Mouse (Mus musculus) right cerebral cortex, adult 2 months (tissue): ENCODE data around the gene Tmem132e.

ENCODE experiments used
- DNase-seq, 2 experiments: peaks; one replicate each; pipeline ENCODE4 v3.0.0; 2021 to 2022; ENCODE audit warnings: low spot score in 2 of 2

Gene Tmem132e

DNA sequence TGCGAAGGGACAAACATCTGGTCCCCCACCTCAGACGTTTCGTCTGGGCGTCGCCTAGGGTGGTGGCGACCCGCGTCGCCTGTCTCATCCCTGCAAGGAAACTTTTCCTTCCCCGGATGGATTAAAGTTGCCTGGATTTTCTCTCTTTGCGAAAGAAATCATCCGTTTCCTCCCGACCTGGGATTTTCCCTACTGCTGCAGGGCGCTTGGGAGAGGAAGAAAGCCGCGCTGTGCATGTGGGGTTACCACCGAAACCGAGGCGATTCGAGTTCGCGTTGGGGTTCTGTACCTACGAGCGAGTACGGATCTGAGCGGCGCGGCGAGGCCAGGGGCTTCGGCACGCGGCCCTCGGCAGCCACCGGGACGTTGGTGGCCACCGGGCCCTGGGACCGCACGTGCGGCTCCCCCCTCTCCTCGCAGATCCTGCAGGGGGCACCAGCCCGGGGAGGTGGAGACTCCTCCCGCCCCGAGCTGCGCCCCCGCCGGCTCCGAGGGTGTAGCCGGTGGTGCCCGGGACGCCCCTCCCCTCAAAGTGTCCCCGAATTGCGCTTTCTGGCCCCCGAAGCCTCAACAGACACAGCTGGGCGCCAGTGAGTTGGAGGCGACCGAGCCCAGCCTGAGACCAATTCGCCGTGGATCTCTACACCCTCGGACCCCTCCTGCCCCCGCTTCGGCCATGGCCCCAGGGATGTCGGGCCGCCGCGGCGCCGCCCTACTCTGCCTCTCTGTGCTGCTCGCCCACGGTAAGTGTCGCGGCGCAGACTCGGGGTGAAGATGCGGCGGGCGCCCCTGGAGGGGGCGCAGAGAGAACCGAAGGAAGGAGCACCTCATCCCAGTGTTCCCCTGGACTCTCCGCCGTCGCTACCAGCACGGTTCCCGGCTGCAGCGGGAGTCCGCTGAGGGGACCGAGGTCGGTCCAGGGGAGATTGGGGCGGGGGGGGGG is at the start of gene Tmem132e:
Tmem132e (plus strand) TSS at position 530 of the 943 bp plus-strand sequence.
- peak in 1 of 2 experiments; percentile 25 for DNase-seq

- no peak for DNase-seq
Observed at GRCm38 (mm10) chr11:82339921-82340401, 48.7 kb upstream of the Tmem132e start.

DNA sequence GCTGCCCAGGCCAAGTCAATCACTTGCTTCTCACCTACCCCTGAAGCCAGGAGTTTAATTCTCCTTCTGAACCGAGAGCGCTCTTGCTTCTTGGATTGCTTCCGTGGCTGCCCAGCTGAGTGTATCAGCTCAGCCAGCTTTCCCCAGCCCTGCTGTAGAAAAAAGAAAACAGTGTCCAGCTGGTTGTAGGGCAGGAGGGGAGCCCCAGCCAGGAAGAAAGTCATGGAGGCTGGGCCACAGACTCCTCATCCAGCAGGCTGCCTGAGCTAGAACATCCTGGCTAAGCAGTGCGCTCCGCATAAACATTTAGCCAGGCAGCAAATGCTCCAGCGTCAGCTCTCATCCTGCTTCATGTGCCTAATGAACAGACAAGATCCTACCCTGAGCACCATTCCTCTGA is 48.3 kb upstream of the Tmem132e start:
- no peak for DNase-seq

- DNase-seq = no peak
Observed at GRCm38 (mm10) chr11:82340900-82341299, 47.8 kb upstream of the Tmem132e start.

DNA sequence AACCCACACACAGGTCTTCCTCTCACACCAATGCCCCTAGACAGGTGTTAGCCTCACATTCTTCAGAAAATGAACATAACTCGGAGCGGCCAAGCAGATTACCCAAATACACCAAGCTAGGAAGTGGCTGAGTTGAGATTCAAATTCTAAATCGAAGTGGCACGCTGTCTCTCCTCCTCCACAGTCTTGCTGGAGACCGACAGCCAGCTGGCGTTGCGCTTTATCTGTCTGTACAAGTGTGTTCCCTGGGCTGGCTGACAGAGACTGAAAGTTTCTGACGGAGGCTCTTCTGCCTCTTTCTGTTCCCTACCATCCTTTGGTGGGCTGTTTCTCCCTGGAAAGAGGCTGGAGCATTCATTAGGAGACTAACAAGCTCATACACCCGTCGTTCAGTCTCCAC is 37.7 kb upstream of the Tmem132e start:
- peak; percentile 45 to 63 for DNase-seq

GRCm38 (mm10) chr11:82370151-82370550 is 18.5 kb upstream of the Tmem132e start:
- DNase-seq = no peak

DNA sequence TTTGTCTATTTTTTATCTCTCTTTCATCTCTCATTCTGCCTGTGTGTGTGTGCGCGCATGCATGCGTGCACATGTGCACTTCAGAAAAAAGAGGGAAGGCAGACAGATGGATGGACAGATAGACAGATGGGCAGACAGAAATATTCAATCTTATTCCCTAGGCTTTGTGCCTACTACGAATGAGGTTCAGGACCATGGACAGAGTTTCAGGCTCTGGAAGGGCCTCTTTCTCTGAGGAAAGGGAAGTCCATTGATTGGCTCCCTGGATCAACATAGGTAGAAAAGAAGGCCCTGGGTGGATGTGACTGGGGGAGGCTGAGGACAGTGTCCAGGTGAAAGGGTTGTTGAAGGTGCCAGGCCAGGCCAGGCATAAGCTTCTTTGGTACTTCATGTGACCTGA is 17.1 kb upstream of the Tmem132e start:
- no peak for DNase-seq

DNA sequence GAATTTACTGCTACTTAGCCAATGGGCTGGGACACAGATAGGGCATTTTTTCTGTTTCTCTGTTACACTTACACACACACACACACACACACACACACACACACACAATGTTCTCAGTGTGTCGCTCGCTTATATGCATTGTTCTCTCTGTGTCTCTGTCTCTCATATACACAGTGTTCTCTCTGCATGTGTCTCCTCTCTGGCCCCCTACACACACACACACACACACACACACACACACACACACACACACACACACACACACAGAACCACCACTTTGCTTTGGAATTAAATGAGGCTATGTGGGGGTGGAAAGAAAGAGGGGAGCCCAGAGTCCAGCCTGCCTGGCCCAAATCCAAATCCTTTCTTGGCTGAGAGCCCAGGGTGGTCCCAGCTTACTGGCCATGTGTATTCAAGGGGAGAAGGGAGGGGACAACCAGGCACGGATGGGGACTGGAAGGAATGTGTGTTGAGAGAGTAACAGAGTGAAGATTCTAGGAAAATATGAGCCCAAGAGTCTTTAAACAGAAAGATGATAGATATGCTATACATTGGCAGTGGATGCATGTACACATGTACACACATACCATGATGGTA is 8.0 kb upstream of the Tmem132e start:
- DNase-seq = no peak

DNA sequence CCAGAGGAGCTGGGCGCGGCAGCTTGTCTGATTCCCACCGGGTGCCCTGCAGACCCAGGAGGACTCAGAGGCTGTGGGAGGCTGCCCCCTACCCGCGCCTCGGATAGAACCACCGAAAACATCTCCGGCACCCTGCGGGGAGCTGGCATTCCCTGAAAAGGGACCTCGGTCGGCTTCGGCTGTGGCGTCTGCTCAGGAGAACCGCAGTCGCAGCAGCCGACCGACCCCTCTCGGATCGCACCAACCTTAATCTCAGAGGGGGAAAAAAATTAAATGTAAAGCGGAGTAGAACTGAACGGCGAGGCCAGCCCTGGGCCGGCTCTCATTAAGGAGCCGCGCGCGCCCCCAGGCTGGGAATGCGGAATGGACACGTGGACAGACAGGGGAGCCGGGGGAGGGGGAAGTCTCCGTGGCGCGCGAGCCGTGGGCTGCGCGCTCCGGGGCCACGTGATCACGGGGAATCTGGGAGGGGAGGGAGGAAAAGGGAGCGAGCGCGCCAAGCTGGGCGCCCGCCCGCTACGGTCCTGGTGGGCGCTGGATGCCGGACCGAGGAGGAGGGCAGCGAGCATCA is 1.6 kb upstream of the Tmem132e start:
- peak; percentile 82 to 83 for DNase-seq

GRCm38 (mm10) chr11:82387711-82388341 is 874 bp upstream of the Tmem132e start:
- peak in 1 of 2 experiments; percentile 28 for DNase-seq

- DNase-seq = no peak
Observed at GRCm38 (mm10) chr11:82389396-82390291, 944 bp downstream of the Tmem132e start.

GRCm38 (mm10) chr11:82392341-82392740 is 3.6 kb downstream of the Tmem132e start:
- DNase-seq = peak; percentile 54 to 57

GRCm38 (mm10) chr11:82399621-82400020 is 10.9 kb downstream of the Tmem132e start:
- peak in 1 of 2 experiments; percentile 41 for DNase-seq

DNA sequence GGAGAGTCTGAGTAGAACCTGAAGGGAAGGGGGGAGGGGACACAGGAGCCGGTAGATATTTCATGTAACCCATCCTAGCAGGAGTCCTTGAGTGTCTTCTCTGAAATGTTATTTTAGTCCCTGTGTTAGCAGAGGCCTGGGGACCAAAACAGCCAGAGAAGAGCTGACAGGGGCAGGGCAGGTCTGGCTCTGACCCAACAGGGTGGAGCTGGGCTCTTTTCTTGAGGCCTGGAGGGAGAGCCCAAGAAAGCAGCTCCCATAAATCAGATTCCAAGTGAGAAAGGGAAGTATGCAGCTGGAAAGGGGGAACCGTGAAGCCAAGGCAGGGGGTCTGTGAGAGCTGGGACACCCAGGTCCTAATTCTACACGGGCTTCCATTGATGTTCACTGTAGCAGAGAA is 16.9 kb downstream of the Tmem132e start:
- no peak for DNase-seq

DNA sequence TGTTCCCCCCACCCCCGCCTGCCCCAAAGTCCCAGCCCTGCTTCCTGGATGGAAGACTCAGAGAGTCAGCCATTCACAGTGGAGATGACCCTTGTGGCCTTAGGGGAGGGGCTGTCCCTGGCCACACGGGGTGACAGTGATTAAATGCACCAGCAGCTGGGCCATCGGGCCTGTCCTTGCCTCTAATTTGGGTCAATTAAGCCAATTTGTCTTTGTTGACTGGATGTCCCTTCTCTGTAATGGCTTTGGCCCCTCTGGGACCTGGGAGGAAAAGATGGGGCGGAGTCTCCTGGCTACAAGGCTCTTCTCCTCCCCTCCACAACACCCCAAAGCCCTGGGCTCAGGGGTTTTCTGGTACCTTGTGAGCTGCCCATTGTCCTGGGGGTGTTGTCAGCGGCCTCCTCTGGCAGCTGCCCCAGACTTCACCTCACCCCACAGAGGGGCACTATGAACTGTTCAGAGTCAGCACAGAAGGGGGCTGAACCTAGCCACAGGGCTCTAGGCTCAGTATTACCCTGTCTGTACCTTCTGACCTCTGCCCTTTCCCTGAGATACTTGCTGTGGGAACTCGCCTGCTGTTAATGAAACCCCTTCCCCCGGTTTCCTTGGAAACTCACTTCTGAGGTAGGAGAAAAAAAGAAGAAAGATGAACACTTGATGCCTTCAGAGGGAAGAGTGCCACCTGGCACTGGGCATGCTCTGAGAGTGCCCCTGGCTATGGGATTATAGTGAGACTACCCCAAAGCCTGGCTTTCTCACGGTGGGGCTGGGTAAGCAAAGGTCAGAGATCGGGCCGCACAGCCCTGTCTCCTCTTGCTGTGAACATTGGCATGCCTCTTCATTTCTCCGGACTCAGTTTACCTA is 17.9 kb downstream of the Tmem132e start:
- no peak for DNase-seq

- DNase-seq = no peak
Observed at GRCm38 (mm10) chr11:82412496-82412895, 23.8 kb downstream of the Tmem132e start.

DNA sequence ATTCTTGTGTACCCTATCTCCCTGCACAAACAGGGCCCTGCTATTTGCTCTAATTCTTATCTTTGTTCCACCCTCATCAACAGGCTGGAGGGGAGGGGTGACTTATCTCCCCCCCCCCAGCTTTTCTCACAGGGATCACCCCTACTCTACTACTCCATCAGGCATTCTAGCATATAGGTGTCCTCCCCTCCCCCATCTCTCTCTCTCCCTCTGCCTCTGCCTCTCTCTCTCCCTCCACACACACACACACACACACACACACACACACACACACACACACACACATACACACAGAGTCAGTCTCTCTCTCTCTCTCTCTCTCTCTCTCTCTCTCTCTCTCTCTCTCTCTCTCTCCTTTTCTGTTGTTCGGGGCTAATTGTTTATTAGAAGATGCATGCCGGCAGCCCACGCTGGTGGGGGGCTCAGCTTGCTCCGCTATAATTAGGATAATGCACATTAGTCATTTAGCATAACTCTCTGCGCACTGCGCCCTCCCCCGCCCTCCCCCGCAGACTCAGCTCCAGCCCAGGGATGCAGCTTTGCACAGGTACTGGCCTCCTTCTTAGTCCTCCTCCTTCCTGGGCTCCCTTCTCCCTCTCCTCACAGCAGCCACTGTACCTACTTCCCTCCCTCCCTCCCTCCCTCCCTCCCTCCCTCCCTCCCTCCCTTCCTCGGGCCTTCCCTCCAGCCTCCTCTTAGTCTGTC is 29.8 kb downstream of the Tmem132e start:
- DNase-seq = peak; percentile 45 to 52

- no peak for DNase-seq
Observed at GRCm38 (mm10) chr11:82421909-82422308, 33.2 kb downstream of the Tmem132e start.

- DNase-seq = no peak
Observed at GRCm38 (mm10) chr11:82423521-82423920, 34.8 kb downstream of the Tmem132e start.
